Mouse (Mus musculus): Measurements from ENCODE around the gene Npvf. TPM values are rescaled to one million over a fixed set of nuclear protein-coding genes. Genes with fewer than 3 reads are reported as not detected.

Npvf gene
- 0.29 and 0.46 TPM in 2 replicates for polyA plus RNA-seq (2015; fragmentation: Nextera tagmentation; extraction: Ambion mirVana)

DNA sequence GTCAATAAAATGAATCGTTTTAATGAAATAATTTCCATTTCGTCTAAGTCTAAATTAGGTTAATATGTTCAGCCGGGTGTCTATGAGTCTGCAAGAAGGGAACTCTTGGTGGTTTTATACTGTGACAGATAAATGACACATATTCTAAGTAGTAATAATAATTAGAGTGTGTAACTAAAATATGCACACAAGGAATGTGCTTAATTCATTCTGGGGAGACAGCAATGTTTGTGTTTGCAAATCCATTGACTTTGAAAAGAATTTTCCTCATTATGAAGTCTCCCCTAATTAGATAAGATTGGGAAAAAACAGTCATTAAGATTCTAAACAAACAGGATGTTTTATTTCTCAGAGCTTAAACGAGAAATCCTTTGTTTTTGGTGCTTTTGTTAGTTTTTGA is at the start of gene Npvf:
Npvf (minus strand) TSS at position 84 of the 400 bp plus-strand sequence.
- Histone ChIP-seq H3K27ac (no peak within 1 kb of the TSS), H3K27me3 (ENCODE audit: insufficient read depth, low read length) (no peaks in the 10 kb centered on the region), H3K36me3 (ENCODE audit: insufficient read depth, low read length) (no peaks in the 10 kb centered on the region), H3K4me1 (replicated peaks; ENCODE audit: insufficient read depth, low read length) (no peaks in the 10 kb centered on the region), H3K9ac (ENCODE audit: low read depth, low read length) (no peak within 1 kb of the TSS), H3K9me3 (replicated peaks; ENCODE audit: low read length) (no peaks in the 10 kb centered on the region), H3K4me3 (replicated peaks; ENCODE audit: low read depth, low read length) (no peak within 1 kb of the TSS), H3K4me2 (ENCODE audit: low read length) (no peak within 1 kb of the TSS)
- no peak for TF ChIP-seq CTCF (IDR thresholded peaks at IDR 0.05; ENCODE audit: low read depth)
- no peak for DNase-seq (ENCODE audit: low spot score)
- no peak for ATAC-seq (replicated peaks; ENCODE audit: low FRiP score, low read depth)
- WGBS, result 73% methylated on average over 4 of the region's 4 CpGs

DNA sequence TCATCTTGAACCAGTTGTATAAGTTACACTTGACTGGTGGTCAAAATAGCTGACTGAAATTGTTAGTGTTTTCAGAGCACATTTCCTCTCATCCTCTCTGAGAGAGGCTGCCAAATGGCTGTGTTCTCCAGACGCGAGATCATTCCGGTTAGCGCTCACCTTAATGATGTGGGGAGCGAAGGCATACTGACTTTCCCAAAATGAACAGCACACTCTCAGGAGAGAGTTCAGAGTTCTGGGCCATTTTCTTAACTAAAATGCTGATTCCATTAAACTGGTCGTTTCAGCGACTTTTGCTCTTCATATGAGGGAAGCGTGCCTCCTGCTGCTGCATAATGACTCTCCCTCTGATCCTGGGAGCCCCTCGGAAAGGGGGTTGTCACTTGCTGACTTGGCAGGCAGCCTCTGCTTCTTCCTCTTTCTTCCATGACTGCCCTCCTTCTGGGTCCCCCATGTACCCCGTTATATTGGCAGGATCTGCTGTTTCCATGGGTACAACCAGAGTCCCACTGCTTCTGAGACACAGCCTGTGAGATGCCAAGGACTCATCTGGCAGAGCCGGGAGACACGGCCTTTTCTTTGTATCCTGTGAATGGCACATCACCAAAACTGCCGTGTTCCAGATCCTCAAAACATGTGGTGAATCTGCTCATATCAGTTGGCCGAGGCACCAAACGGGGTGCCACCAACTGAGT is 35.0 kb upstream of the Npvf start:
- H3K4me1 ChIP-seq (replicated peaks; ENCODE audit: insufficient read depth, low read length), result no peaks in the 10 kb centered on the region
- H3K9me3 ChIP-seq (replicated peaks; ENCODE audit: low read length), result no peaks in the 10 kb centered on the region
- 59% methylated on average over 15 of the region's 15 CpGs for WGBS
- H3K36me3 ChIP-seq (ENCODE audit: insufficient read depth, low read length), result no peaks in the 10 kb centered on the region
- ATAC-seq (replicated peaks; ENCODE audit: low FRiP score, low read depth) (no peak), DNase-seq (ENCODE audit: low spot score) (no peak)
- H3K9ac ChIP-seq (ENCODE audit: low read depth, low read length), result no peak overlapping the region
- no peak overlapping the region for H3K4me2 ChIP-seq (ENCODE audit: low read length)
- no peaks in the 10 kb centered on the region for H3K27me3 ChIP-seq (ENCODE audit: insufficient read depth, low read length)
- H3K27ac ChIP-seq, result no peak overlapping the region
- no peak for TF ChIP-seq CTCF (IDR thresholded peaks at IDR 0.05; ENCODE audit: low read depth)
- no peak overlapping the region for H3K4me3 ChIP-seq (replicated peaks; ENCODE audit: low read depth, low read length)

DNA sequence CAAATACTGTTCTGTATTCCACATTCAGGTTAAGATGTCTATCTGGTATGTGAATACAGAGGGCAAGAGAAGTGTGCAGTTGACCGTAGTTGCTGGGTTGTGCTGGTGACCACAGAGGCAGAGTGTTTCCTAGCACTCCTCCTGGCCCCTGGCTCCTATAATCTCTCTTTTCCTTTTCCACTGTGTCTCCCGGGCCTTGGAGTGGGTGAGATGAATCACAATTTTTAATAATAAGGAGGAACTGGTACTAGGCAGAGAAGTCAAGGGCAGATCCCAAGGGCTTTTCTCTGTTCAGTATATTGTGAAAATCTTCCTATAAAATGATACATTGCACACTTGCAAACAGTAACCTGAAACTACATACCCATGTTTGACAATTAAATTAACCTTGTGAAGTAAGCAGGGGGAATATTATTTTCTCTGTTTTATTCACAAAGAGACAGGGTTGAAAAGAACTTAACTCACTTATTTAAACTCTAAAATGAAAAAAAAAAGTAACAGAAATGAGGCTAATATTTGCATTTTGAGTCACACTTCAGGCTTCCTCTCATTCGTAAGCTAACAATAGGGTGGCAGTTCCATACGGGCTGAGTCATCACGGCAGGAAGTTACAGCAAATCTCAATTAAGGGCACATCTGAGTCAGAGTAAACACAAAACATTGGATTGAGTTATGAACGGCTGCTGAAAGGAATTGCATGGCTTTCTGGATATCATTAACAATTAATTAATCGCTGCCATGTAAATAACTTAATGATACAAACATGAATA is 30.6 kb upstream of the Npvf start:
- Histone ChIP-seq H3K36me3 (ENCODE audit: insufficient read depth, low read length) (no peaks in the 10 kb centered on the region), H3K9me3 (replicated peaks; ENCODE audit: low read length) (no peaks in the 10 kb centered on the region), H3K27ac (no peak overlapping the region), H3K4me3 (replicated peaks; ENCODE audit: low read depth, low read length) (no peak overlapping the region), H3K4me2 (ENCODE audit: low read length) (no peak overlapping the region), H3K9ac (ENCODE audit: low read depth, low read length) (no peak overlapping the region), H3K4me1 (replicated peaks; ENCODE audit: insufficient read depth, low read length) (no peaks in the 10 kb centered on the region), H3K27me3 (ENCODE audit: insufficient read depth, low read length) (no peaks in the 10 kb centered on the region)
- WGBS, result 53% methylated on average over 7 of the region's 7 CpGs
- DNase-seq (ENCODE audit: low spot score) (peak; percentile 40), ATAC-seq (replicated peaks; ENCODE audit: low FRiP score, low read depth) (no peak)
- TF ChIP-seq CTCF (IDR thresholded peaks at IDR 0.05; ENCODE audit: low read depth), result no peak

DNA sequence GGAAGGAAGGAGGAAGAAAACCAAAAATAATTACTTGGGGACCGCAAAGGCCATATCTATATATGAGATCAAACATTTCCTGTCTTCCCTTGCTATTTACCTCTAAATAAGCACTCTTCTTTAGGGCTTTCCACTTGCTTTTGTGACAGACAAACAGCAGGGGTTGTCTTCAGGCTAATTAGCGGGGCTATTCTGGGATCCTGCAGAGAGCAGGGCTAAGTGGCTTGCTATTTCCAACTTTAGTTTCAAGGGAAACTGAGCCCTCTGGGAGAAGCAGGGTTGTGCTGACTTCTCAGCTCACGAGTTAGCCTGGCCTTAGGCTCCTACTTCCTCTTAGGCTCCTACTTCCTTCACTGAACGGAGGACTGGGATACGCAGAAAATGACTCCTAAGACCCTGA is 27.3 kb upstream of the Npvf start:
- Histone ChIP-seq H3K4me1 (replicated peaks; ENCODE audit: insufficient read depth, low read length) (no peaks in the 10 kb centered on the region), H3K9ac (ENCODE audit: low read depth, low read length) (no peak overlapping the region), H3K27me3 (ENCODE audit: insufficient read depth, low read length) (no peaks in the 10 kb centered on the region), H3K9me3 (replicated peaks; ENCODE audit: low read length) (no peaks in the 10 kb centered on the region), H3K36me3 (ENCODE audit: insufficient read depth, low read length) (no peaks in the 10 kb centered on the region), H3K4me2 (ENCODE audit: low read length) (no peak overlapping the region), H3K4me3 (replicated peaks; ENCODE audit: low read depth, low read length) (no peak overlapping the region), H3K27ac (no peak overlapping the region)
- no peak for ATAC-seq (replicated peaks; ENCODE audit: low FRiP score, low read depth)
- 62% methylated on average over 5 of the region's 5 CpGs for WGBS
- TF ChIP-seq CTCF (IDR thresholded peaks at IDR 0.05; ENCODE audit: low read depth), result no peak
- no peak for DNase-seq (ENCODE audit: low spot score)

DNA sequence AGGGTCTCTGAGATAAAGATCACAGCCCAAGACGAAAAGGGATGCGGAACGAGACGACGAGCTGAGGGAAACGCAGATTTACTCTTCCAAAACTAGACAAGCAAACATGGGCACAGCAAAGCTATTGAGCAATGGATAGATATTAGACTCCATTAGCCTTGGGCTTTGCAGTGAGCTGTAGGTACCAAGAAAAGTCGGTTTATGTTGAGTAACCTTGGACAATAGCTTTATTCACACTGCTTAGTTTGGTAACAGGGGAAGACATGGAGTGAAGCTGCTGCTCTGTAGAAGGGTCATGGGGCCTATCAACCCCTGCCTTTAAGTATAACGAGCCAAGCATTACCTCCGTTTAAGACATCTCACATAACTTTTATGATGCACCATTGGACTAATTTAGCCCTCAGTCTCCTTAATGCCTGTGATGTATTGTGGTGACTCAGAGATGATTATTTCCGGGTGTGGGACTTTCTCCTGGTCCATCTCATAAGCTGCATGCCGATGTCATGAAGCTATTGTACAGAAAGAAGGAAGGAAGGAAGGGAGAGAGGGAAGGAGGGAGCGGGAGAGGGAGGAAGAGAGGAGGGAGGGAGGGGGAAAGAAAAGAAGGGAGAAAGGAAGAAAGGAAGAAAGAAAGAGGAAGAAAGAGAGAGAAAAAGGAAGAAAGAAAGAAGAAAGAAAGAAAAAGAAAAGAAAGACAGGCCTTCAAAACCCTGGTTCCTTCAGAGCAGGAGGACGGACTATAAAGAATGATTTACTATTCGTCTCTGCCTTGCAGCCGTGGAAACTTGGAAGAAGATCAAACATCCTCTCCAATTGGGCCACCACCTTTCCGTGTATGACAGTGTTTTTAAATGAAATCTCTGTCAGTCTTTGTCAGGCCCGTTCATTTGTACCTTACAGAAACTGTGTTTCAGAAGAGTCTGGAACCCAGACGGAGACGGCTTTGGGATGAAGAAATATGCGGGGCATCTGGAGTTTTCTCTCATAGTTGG is 26.3 kb upstream of the Npvf start:
- H3K27ac ChIP-seq, result no peak overlapping the region
- H3K27me3 ChIP-seq (ENCODE audit: insufficient read depth, low read length), result no peaks in the 10 kb centered on the region
- no peak overlapping the region for H3K9ac ChIP-seq (ENCODE audit: low read depth, low read length)
- H3K4me3 ChIP-seq (replicated peaks; ENCODE audit: low read depth, low read length), result no peak overlapping the region
- no peaks in the 10 kb centered on the region for H3K4me1 ChIP-seq (replicated peaks; ENCODE audit: insufficient read depth, low read length)
- ATAC-seq (replicated peaks; ENCODE audit: low FRiP score, low read depth) (no peak), DNase-seq (ENCODE audit: low spot score) (peak; percentile 58)
- H3K4me2 ChIP-seq (ENCODE audit: low read length), result no peak overlapping the region
- WGBS, result 51% methylated on average over 20 of the region's 20 CpGs
- TF ChIP-seq CTCF (IDR thresholded peaks at IDR 0.05; ENCODE audit: low read depth), result no peak
- no peaks in the 10 kb centered on the region for H3K36me3 ChIP-seq (ENCODE audit: insufficient read depth, low read length)
- no peaks in the 10 kb centered on the region for H3K9me3 ChIP-seq (replicated peaks; ENCODE audit: low read length)

DNA sequence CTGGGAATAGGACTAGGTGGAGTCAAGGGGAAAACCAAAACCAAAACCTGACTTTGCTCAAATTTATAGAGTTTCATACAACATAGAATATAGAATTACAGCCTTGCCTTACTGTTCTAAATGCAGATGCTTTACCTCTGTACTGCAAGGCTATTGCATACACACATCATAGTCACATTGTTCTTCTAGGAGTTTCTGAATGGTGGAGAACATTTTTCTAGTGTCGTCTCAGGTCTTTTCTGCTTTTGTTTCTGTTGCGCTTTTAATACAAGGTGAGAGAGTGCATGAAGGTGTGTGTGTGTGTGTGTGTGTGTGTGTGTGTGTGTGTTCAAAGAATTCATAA is 25.2 kb upstream of the Npvf start:
- no peak overlapping the region for H3K4me3 ChIP-seq (replicated peaks; ENCODE audit: low read depth, low read length)
- no peaks in the 10 kb centered on the region for H3K9me3 ChIP-seq (replicated peaks; ENCODE audit: low read length)
- H3K4me1 ChIP-seq (replicated peaks; ENCODE audit: insufficient read depth, low read length), result no peaks in the 10 kb centered on the region
- no peak for ATAC-seq (replicated peaks; ENCODE audit: low FRiP score, low read depth)
- H3K27ac ChIP-seq, result no peak overlapping the region
- H3K27me3 ChIP-seq (ENCODE audit: insufficient read depth, low read length), result no peaks in the 10 kb centered on the region
- no peak for DNase-seq (ENCODE audit: low spot score)
- 90% methylated on average over 2 of the region's 2 CpGs for WGBS
- H3K4me2 ChIP-seq (ENCODE audit: low read length), result no peak overlapping the region
- no peak overlapping the region for H3K9ac ChIP-seq (ENCODE audit: low read depth, low read length)
- TF ChIP-seq CTCF (IDR thresholded peaks at IDR 0.05; ENCODE audit: low read depth), result no peak
- H3K36me3 ChIP-seq (ENCODE audit: insufficient read depth, low read length), result no peaks in the 10 kb centered on the region

Data from kidney, postnatal 0 days (tissue).